Mouse (Mus musculus): ENCODE data around the gene D7Ertd443e. TPM values are rescaled to one million over a fixed set of nuclear protein-coding genes. Genes with fewer than 3 reads are reported as not detected.

D7Ertd443e gene
- polyA plus RNA-seq, 1 experiment from 2014 or later = 0.72 TPM

- H3K4me3 ChIP-seq (ENCODE audit: low read depth, low read length) = no peak overlapping the region
- H3K9ac ChIP-seq (ENCODE audit: low read depth, low read length) = no peak overlapping the region
- 72% methylated on average over 4 of the region's 4 CpGs for WGBS
- H3K9me3 ChIP-seq (ENCODE audit: control insufficient read depth, low read length) = no peaks in the 10 kb centered on the region
- H3K4me2 ChIP-seq (ENCODE audit: low read depth, low read length) = no peak overlapping the region
- no peak for DNase-seq (ENCODE audit: low spot score)
- no peaks in the 10 kb centered on the region for H3K36me3 ChIP-seq (ENCODE audit: control insufficient read depth, insufficient read depth, low read length)
- H3K27ac ChIP-seq (replicated peaks; ENCODE audit: low read depth, low read length) = no peak overlapping the region
- H3K27me3 ChIP-seq (replicated peaks; ENCODE audit: control insufficient read depth, insufficient read depth, low read length) = no peaks in the 10 kb centered on the region
- no peak for ATAC-seq (ENCODE audit: low read depth)
- 0 out of 2 replicates have a peak, but pooled peaks cover under 1% of the 10 kb centered on the region for H3K4me1 ChIP-seq (ENCODE audit: control insufficient read depth, insufficient read depth, low read length)
Measured at GRCm38 (mm10) chr7:134241212-134241611, 144.2 kb downstream of the D7Ertd443e start.

GRCm38 (mm10) chr7:134240579-134240978 is 144.9 kb downstream of the D7Ertd443e start:
- no peak overlapping the region for H3K9ac ChIP-seq (ENCODE audit: low read depth, low read length)
- no peaks in the 10 kb centered on the region for H3K27me3 ChIP-seq (replicated peaks; ENCODE audit: control insufficient read depth, insufficient read depth, low read length)
- no peak for DNase-seq (ENCODE audit: low spot score)
- ATAC-seq (ENCODE audit: low read depth) = no peak
- no peak overlapping the region for H3K27ac ChIP-seq (replicated peaks; ENCODE audit: low read depth, low read length)
- H3K4me1 ChIP-seq (ENCODE audit: control insufficient read depth, insufficient read depth, low read length) = no peaks in the 10 kb centered on the region
- H3K4me3 ChIP-seq (ENCODE audit: low read depth, low read length) = no peak overlapping the region
- H3K4me2 ChIP-seq (ENCODE audit: low read depth, low read length) = no peak overlapping the region
- WGBS = 95% methylated on average over 1 of the region's 1 CpGs
- H3K9me3 ChIP-seq (ENCODE audit: control insufficient read depth, low read length) = no peaks in the 10 kb centered on the region
- H3K36me3 ChIP-seq (ENCODE audit: control insufficient read depth, insufficient read depth, low read length) = no peaks in the 10 kb centered on the region

GRCm38 (mm10) chr7:134238863-134239262 is 146.6 kb downstream of the D7Ertd443e start:
- Histone ChIP-seq H3K27me3 (replicated peaks; ENCODE audit: control insufficient read depth, insufficient read depth, low read length) (no peaks in the 10 kb centered on the region), H3K4me2 (ENCODE audit: low read depth, low read length) (no peak overlapping the region), H3K9ac (ENCODE audit: low read depth, low read length) (no peak overlapping the region), H3K27ac (replicated peaks; ENCODE audit: low read depth, low read length) (no peak overlapping the region), H3K9me3 (ENCODE audit: control insufficient read depth, low read length) (no peaks in the 10 kb centered on the region), H3K4me1 (ENCODE audit: control insufficient read depth, insufficient read depth, low read length) (no peaks in the 10 kb centered on the region), H3K4me3 (ENCODE audit: low read depth, low read length) (no peak overlapping the region), H3K36me3 (ENCODE audit: control insufficient read depth, insufficient read depth, low read length) (no peaks in the 10 kb centered on the region)
- DNase-seq (ENCODE audit: low spot score) (no peak), ATAC-seq (ENCODE audit: low read depth) (no peak)
- WGBS = 92% methylated on average over 3 of the region's 3 CpGs

GRCm38 (mm10) chr7:134237356-134237755 is 148.1 kb downstream of the D7Ertd443e start:
- H3K4me2 ChIP-seq (ENCODE audit: low read depth, low read length) = no peak overlapping the region
- WGBS = 71% methylated on average over 2 of the region's 2 CpGs
- no peaks in the 10 kb centered on the region for H3K9me3 ChIP-seq (ENCODE audit: control insufficient read depth, low read length)
- no peak for ATAC-seq (ENCODE audit: low read depth)
- H3K27me3 ChIP-seq (replicated peaks; ENCODE audit: control insufficient read depth, insufficient read depth, low read length) = no peaks in the 10 kb centered on the region
- no peaks in the 10 kb centered on the region for H3K36me3 ChIP-seq (ENCODE audit: control insufficient read depth, insufficient read depth, low read length)
- H3K27ac ChIP-seq (replicated peaks; ENCODE audit: low read depth, low read length) = no peak overlapping the region
- no peak for DNase-seq (ENCODE audit: low spot score)
- no peaks in the 10 kb centered on the region for H3K4me1 ChIP-seq (ENCODE audit: control insufficient read depth, insufficient read depth, low read length)
- H3K4me3 ChIP-seq (ENCODE audit: low read depth, low read length) = no peak overlapping the region
- H3K9ac ChIP-seq (ENCODE audit: low read depth, low read length) = no peak overlapping the region

- Histone ChIP-seq H3K4me1 (ENCODE audit: control insufficient read depth, insufficient read depth, low read length) (no peaks in the 10 kb centered on the region), H3K4me2 (ENCODE audit: low read depth, low read length) (no peak overlapping the region), H3K4me3 (ENCODE audit: low read depth, low read length) (no peak overlapping the region), H3K27me3 (replicated peaks; ENCODE audit: control insufficient read depth, insufficient read depth, low read length) (no peaks in the 10 kb centered on the region), H3K27ac (replicated peaks; ENCODE audit: low read depth, low read length) (no peak overlapping the region), H3K36me3 (ENCODE audit: control insufficient read depth, insufficient read depth, low read length) (no peaks in the 10 kb centered on the region), H3K9ac (ENCODE audit: low read depth, low read length) (no peak overlapping the region), H3K9me3 (ENCODE audit: control insufficient read depth, low read length) (no peaks in the 10 kb centered on the region)
- no peak for ATAC-seq (ENCODE audit: low read depth)
- no peak for DNase-seq (ENCODE audit: low spot score)
Measured at GRCm38 (mm10) chr7:134236727-134237126, 148.7 kb downstream of the D7Ertd443e start.

GRCm38 (mm10) chr7:134235552-134235951 is 149.9 kb downstream of the D7Ertd443e start:
- DNase-seq (ENCODE audit: low spot score) (no peak), ATAC-seq (ENCODE audit: low read depth) (no peak)
- Histone ChIP-seq H3K4me1 (ENCODE audit: control insufficient read depth, insufficient read depth, low read length) (no peaks in the 10 kb centered on the region), H3K27me3 (replicated peaks; ENCODE audit: control insufficient read depth, insufficient read depth, low read length) (no peaks in the 10 kb centered on the region), H3K27ac (replicated peaks; ENCODE audit: low read depth, low read length) (no peak overlapping the region), H3K9ac (ENCODE audit: low read depth, low read length) (no peak overlapping the region), H3K36me3 (ENCODE audit: control insufficient read depth, insufficient read depth, low read length) (no peaks in the 10 kb centered on the region), H3K9me3 (ENCODE audit: control insufficient read depth, low read length) (no peaks in the 10 kb centered on the region), H3K4me3 (ENCODE audit: low read depth, low read length) (no peak overlapping the region), H3K4me2 (ENCODE audit: low read depth, low read length) (no peak overlapping the region)
- WGBS = 77% methylated on average over 2 of the region's 2 CpGs

- no peaks in the 10 kb centered on the region for H3K9me3 ChIP-seq (ENCODE audit: control insufficient read depth, low read length)
- no peak within 1 kb of the TSS for H3K9ac ChIP-seq (ENCODE audit: low read depth, low read length)
- H3K4me2 ChIP-seq (ENCODE audit: low read depth, low read length) = no peak within 1 kb of the TSS
- no peak for DNase-seq (ENCODE audit: low spot score)
- WGBS = 57% methylated on average over 14 of the region's 14 CpGs
- H3K4me3 ChIP-seq (ENCODE audit: low read depth, low read length) = no peak within 1 kb of the TSS
- ATAC-seq (ENCODE audit: low read depth) = no peak
- no peaks in the 10 kb centered on the region for H3K4me1 ChIP-seq (ENCODE audit: control insufficient read depth, insufficient read depth, low read length)
- H3K36me3 ChIP-seq (ENCODE audit: control insufficient read depth, insufficient read depth, low read length) = no peaks in the 10 kb centered on the region
- H3K27me3 ChIP-seq (replicated peaks; ENCODE audit: control insufficient read depth, insufficient read depth, low read length) = no peaks in the 10 kb centered on the region
- no peak within 1 kb of the TSS for H3K27ac ChIP-seq (replicated peaks; ENCODE audit: low read depth, low read length)
Measured at GRCm38 (mm10) chr7:134231378-134232346, 153.8 kb downstream of the D7Ertd443e start, which contains the start of gene Adam12. Adam12 (minus strand) TSS chr7:134232146.

GRCm38 (mm10) chr7:134230708-134231107 is 154.8 kb downstream of the D7Ertd443e start:
- Histone ChIP-seq H3K36me3 (ENCODE audit: control insufficient read depth, insufficient read depth, low read length) (no peaks in the 10 kb centered on the region), H3K4me1 (ENCODE audit: control insufficient read depth, insufficient read depth, low read length) (no peaks in the 10 kb centered on the region), H3K4me2 (ENCODE audit: low read depth, low read length) (no peak overlapping the region), H3K9me3 (ENCODE audit: control insufficient read depth, low read length) (no peaks in the 10 kb centered on the region), H3K9ac (ENCODE audit: low read depth, low read length) (no peak overlapping the region), H3K4me3 (ENCODE audit: low read depth, low read length) (no peak overlapping the region), H3K27me3 (replicated peaks; ENCODE audit: control insufficient read depth, insufficient read depth, low read length) (peaks cover 7% of the 10 kb centered on the region; the same call in 1 of the 2 replicates), H3K27ac (replicated peaks; ENCODE audit: low read depth, low read length) (no peak overlapping the region)
- ATAC-seq (ENCODE audit: low read depth) (no peak), DNase-seq (ENCODE audit: low spot score) (no peak)
- WGBS = 77% methylated on average over 3 of the region's 3 CpGs
